Mouse (Mus musculus) left cerebral cortex, adult 18-20 months (tissue): ENCODE results near the gene Phc1. TPM values are rescaled to one million over a fixed set of nuclear protein-coding genes. Genes with fewer than 3 reads are reported as not detected.

Source experiments
- DNase-seq, 2 experiments: peaks; one replicate each; pipeline ENCODE4 v3.0.0; 2021 to 2022; ENCODE audit warnings: low spot score in 2 of 2, mixed read lengths in 1 of 2
- total RNA-seq, 2 experiments: library from RNA; stranded (reverse); gene quantifications; 2 replicates each; pipeline ENCODE4 v1.2.3; 2021

Gene Phc1
- total RNA-seq, 2 experiments from 2014 or later: 58.2 to 62.3 TPM

DNA sequence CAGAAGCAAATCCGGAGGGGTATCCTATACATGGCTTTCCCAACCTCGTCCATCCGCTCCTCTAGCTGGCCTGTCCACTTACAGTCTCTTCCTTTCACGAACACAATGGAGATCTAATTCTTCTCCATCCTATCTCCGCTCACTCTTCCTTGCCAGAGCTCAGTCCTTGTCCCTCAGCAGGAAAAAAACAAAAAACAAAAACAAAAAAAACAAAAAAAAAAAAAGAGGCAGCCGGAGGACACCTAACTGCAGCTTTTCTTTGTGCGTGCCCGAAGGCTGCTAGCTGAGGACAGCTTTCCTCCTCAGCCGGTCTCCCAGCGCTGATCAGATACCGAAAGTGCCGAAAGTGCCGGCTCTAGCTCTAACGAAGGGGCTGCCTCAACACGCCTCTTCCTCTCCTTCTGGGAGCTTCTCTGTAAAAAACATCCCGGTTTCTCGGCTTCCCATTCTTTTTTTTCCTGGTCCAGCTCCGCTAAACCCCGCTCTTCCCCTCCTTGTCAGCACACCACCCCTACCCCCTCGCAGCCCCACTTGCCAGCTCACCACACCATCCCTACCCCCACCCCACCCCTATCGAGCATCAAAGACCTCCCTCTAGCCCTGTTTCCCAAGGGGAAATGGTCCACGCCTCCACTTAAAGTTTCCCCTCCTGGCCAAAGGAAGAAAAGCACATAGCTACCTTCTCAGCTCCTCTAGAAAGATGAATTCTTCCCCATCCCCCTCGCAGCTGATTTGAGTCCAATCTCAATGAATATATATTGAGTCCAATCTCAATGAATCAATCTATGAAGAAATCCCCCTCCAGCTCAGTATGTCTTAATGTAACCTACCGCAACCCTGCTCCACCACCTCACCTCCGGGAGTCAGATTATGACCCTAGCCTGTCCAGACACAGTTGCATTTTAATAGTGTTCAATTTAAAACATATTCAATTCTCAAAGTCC, 42.8 kb downstream of the Phc1 start:
- peak; percentile 21 to 24 for DNase-seq

DNA sequence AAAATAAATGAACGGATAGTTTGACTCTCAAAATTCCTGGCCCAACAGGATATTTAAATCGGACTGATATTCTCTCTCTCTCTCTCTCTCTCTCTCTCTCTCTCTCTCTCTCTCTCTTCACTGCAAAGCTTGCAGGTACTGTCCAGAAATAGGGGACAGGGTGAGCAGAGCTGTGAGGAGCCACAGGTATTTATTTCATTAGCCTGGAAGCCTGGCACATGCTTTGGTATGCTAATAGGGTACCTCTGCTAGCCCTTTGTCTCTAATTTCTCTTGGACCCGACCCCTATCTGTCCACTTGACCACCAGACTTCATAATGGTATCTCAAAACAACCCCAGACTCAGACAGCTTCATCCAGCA, 43.5 kb downstream of the Phc1 start:
- DNase-seq: no peak

DNA sequence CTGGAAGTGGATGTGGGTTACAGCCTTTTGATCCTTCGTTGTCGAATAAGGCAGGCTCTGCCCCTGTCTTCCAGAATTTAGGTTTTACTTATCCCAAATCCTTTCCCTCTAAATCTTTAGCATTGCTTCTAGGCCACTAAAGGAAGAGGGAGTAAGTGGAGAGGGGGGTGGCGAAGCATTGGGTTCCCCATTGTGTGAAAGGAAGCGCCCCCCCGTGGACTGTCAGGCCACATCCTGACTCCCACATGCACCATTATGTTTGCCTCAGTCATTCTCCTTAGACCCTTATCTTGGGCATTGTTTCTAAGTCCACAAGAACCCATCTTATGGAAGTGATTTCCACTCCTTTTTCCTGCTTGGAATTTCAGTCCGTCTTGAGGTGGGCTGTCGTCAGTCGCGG, 45.1 kb downstream of the Phc1 start:
- DNase-seq: no peak

DNA sequence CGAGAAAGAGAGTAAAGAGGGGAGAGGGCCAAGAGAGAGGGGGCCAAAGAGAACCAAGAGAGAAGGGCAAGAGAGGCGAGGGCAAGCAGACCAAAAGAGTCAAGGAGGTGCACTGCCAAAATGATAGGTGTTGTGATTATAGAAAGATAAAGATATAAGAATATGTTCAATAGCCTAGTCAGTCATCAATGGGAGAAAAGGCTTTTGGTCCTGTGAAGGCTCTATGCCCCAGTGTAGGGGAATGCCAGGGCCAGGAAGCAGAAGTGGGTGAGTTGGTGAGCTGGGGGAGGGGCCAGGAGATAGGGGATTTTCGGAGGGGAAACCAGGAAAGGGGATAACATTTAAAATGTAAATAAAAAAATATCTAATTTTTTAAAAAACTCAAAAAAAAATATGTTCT, 46.1 kb downstream of the Phc1 start:
- no peak for DNase-seq

DNA sequence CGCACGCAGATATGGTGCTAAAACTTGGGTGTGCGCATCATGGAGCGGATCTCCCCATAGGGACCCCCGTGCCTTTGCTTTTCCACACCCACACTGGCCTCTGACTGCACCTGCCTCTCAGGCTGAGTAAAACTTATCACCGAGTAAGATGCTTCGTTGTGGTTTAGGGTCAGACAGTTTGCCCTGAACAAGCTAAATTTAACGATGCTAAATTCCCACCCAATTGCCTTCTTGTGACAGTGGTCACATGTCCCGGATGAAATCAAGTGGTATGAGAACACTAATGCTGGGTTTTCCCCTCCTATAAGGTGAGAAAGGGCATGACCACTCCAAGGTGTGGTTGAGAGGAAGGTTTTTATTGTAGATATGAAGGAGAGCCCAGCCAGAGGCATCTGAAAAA, 46.6 kb downstream of the Phc1 start:
- DNase-seq: no peak

DNA sequence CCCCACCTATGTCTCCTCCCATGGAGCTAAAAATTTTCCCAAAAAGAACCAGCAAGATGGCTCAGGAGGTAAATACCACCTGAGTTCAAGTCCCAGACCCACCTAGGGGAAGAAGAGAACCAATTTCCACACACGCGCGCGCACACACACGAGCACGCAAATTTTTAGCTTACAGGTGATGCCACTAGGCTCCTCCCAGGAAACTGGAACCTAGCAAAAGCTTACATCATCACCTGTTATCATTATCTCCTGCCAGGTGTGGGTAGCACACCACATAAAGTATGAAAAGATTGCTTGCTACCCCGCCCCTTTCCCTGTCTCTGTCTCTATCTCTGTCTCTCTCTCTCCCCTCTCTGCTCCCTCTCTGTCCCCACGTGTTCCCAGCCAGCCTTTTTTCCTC, 47.2 kb downstream of the Phc1 start:
- DNase-seq: no peak

DNA sequence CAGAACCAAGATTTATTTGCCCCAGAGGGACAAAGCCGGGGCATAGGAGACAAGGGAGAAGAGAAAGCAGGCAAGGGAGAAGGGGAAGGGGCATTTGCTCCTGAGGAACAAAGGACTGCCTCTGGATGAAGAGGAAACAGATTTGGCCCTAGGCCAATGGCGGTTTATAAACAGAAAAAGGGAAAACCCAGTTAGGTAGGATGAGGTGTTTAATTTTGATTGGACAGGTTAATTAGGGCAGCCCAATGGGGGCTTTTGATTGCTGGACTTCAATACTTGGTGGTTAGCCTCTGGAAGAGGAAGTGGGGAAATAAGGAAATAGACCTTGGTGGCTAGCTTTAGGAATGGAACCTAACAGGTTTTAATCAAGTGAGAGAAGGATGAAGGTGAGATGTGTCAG, 48.2 kb downstream of the Phc1 start:
- DNase-seq: no peak

DNA sequence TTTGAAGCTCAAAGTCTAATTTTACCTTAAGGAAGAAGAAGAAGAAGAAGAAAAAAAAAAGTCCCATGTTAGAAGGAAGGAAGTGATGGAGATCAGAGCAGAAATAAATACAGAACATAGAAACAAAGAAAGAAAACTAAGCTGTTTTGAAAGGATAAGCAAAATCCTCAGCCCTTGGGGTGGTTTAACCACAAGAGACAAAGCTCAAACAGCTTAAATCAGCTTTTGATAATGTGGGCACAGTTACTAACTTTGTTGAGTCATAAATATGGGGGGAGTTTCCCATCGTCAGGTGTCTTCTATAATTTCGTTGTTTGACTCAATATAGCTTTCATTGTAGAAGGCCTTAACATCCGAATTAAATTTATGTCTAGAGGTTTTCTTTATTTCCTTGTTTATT, 48.6 kb downstream of the Phc1 start:
- DNase-seq: no peak

DNA sequence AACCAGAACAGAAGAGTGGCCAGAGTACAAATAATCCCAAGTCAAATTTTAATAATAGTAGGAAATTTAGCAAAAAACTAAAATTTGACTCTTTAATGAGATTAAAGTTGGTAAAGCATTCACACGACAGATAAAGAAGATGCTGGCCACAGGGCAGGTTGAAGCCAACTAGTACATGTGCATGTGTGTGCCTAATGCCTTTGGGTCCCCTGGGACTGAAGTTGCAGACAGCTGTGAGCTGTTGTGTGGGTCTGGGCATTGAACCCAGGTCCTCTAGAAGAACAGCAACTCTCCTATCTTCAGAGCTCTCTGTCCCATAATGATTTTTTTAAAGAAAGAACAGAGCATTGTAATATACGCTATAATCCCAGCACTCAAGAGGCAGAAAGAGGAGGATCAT, 49.1 kb downstream of the Phc1 start:
- DNase-seq: no peak

DNA sequence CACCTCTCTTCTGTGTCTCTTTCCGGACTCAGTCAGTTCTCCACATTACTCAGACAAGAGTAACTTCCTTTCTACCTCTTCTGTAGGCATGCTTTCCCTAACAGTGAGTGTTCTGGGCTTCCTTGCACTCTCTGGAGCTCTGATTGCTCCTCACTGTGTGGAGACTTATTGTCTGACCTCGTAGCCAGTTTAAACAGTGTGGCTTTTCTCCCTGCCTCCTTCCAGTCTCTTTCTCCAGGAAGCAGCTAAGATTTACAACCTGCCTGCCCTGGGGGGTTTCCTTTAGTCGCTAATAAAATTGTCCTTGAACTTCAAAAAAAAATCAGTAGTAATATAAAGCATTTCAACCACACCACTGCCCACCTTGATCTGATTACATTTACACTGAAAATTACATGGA, 50.1 kb downstream of the Phc1 start:
- no peak for DNase-seq

DNA sequence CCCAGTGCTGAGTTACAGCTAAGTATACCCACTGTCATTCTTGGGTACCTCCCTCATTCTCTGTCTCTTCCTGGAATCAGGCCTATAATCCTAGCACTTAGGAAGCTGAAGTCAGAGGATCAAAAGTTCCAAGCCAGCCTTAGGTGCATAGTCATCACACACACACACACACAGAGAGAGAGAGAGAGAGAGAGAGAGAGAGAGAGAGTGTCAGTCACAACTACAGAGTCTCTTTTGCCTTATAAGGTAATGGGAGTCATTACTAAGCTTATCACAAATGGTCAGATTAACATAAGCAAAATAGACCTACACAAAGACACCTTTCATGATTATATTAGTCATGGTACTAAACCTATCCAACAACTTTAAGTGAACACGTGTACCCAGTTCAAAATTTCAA, 51.0 kb downstream of the Phc1 start:
- no peak for DNase-seq

DNA sequence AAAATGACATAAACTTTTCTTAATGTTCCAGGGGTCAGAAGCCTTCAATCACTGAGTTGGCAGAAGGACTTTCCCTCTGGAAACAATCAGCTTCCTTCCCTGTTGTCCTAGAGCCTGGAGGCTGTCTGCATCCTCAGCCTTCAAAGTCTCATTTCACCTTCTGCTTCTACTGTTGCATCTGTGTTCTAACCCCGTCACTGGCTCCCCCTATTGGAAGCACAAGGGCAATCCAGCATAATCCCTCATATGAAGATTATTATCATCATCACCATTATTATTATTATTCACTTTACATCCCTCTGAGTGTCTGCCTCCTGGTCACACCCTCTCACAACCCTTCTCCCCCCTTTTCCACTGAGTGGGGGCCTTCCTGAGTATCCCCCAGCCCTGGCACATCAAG, 52.1 kb downstream of the Phc1 start:
- no peak for DNase-seq

DNA sequence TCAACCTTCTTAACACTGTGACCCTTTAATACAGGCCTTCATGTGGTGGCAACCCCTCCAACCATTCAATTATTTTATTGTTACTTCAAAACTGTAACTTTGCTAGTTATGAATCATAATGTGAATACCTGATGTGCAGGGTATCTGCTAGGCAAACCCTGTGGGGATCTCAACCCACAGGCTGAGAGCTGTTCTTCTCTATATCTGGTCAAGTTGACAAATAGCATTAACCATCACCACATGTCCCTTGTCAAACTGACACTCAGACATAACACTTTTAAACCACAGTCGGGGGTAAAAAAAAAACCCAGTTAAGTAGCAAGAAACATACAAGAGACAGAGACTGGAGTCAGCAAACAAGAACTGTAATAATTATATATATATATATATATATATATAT, 55.5 kb downstream of the Phc1 start:
- DNase-seq: no peak

DNA sequence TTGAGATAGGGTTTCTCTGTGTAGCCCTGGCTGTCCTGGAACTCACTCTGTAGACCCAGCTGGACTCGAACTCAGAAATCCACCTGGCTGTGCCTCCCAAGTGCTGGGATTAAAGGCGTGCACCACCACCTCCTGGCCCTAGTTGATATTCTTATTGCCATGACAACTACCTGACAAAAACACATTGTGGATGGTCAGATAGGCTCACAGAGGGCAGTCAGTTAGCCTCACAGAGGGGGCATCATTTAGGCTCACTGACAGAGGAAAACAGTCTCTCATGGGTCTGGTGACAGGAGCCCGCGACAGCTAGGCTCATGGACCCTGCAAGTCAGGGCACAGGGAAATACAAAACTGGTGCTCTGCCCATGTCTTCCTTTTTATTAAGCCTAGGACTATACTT, 56.1 kb downstream of the Phc1 start:
- DNase-seq: no peak

DNA sequence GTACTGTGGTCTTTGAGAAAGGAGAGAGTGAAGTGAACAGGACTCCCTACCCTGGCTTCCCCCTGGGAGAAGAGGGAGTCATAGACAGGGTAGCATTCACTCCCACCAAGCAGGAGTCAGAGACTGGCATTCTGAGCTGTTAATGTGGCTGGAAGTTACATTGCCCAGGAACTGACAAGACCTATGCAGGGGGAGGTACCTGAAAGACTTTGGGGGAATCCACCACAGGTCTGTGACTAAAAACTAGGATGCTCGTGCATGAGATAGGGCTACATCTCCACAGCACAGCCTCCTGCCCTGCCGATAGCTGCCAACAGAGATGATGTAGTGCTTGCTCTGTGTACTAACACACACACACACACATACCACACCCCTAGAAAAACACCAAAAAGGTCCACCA, 56.9 kb downstream of the Phc1 start:
- no peak for DNase-seq

DNA sequence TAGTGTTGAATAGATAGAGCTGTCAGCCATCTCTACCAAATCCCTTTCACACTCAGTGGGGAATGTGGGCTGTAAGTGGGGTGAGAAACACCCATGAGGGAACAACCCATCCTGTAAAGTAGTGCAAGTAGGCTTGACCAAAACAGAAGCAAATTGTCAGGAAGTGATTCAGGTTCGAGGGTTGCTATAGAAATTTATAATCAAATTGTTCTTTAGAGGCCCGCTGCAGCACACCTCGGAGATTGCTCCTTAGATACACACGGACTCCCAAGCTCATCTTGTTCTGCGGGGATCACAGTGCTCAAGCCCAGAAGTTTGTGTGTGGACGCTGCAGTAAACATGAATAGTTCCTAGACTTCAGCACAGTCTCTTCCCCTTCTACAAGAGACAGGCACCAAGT, 57.6 kb downstream of the Phc1 start, which contains the start of gene Klrg1:
Klrg1 (minus strand) TSS at position 101 of the 400 bp plus-strand sequence.
- no peak for DNase-seq

DNA sequence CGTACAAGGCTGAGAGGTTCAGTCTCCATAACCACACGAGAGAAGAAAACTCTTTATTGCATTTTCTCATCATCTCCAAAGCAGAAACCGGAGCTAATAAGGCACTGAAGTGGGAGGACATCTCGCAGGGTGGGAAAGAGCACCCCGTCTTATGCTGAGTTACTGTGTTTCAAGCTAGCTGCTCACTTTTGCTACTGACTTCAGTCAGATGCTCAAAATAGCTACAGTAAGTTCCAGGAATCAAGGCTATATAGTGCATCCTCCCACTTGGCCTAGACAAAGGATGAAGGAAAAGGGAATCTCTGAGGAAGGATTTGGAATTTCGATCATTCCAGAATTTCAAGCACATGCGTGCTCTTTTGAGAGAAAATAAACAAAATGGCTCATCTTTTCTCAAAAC, 63.8 kb downstream of the Phc1 start:
- DNase-seq: no peak

DNA sequence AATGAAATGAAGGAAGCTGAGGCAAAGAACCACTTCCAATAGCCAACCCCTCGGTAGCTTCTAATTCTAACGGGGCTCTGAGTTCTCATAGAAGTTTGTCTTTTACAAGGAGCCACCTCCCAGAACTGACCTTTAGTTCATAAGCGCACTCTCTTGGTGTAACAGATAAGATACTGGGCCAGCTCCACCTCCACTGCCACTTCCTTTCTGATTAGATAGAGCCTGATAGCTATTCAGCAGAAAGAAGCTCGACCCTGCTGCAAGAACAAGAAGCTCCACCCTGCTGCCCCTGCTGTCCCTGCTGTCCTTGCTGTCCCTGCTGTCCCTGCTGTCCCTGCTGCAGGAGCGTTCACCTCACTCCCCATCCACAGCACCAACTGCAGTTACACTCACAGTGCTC, 65.8 kb downstream of the Phc1 start:
- DNase-seq: no peak

DNA sequence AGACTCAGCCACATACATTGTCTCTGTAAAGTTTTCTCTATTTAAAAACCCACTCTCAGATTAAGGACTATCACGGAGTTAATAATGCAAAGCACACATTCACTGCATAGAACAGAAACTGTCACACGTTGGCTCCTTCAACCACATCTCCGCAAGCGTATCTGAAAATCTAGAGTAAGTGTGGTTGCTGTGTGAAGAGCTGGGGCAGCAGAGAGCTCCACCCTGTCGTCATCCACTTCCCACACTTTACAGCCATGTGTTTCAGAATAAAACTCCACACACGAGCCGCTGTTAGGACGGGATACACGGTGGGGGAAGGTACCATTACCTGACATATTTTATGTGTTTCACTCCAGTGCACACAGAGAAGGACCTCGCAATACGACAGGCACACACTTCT, 70.2 kb downstream of the Phc1 start:
- no peak for DNase-seq

DNA sequence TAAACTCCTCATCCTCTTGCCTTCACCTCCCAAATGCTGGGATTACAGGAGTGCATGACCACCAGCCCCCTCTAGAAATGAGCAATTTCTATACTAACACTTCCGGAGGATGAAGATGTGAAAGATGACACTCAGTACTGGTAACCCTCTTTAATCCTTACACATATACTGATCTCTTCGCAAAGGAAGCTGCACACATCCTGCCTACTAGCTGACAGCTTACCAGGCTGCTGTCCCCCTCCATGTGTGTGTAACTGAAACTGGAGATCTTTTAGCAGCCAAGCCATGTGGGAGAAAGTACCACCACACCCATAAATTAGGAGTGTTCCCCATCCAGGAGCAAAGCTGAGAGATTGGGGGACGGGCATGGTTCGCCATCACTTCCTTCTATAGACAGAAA, 71.2 kb downstream of the Phc1 start:
- DNase-seq: no peak

DNA sequence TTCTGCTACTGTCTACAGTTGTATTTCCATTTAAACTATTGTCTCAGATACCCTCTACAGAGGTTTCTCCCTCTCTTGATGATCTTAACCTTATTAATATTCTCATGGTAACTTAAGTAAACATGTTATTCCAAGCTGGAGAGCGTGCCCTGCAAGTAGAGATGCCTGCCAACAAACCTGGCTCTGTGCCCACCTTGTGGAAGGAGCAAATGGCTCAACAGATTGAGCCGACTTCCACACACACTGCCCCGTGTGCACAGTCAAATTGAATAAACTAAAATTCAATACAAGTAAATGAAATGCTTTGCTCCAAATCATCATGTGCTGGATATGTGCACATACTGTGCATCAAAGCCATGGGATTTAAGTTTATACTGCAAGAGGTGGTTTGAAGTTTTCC, 71.8 kb downstream of the Phc1 start:
- DNase-seq: peak; percentile 43 to 46
